19 mouse cellular contexts compared by ENCODE assay signal in genomic region chr5:134265890-134266289, GRCm38 (mm10).
"Had no signal": no experiment of that assay in that cellular context is flagged by ENCODE, and none has a peak within 500 bp of the region (broad histone marks: within the 10 kb centered on the region; RNA-seq: fewer than 3 reads in every experiment).

No protein-coding gene starts in this region.

- DNase-seq: layer of hippocampus, adult 9-11 months; liver; lung, adult 18-20 months; lung, postnatal 36 days; retina, postnatal 1 day; right cerebral cortex, postnatal 25 days had no signal

- H3K9ac ChIP-seq: limb, embryonic 13.5 days; liver, embryonic 12.5 days; liver, embryonic 15.5 days; lung, embryonic 15.5 days; midbrain, embryonic 13.5 days; neural tube, embryonic 13.5 days had no signal

- ATAC-seq: liver, embryonic 12.5 days; midbrain, embryonic 13.5 days; midbrain, embryonic 16.5 days had no signal

- H3K27me3 ChIP-seq: limb, embryonic 13.5 days; liver, embryonic 12.5 days; liver, embryonic 15.5 days; lung, embryonic 15.5 days; megakaryocyte, embryonic 14.5 days; midbrain, embryonic 13.5 days; neural tube, embryonic 13.5 days had no signal

- H3K27ac ChIP-seq: layer of hippocampus, adult 2 months; limb, embryonic 10.5 days; limb, embryonic 13.5 days; liver, embryonic 12.5 days; liver, embryonic 15.5 days; lung, embryonic 15.5 days; midbrain, embryonic 10.5 days; midbrain, embryonic 13.5 days; neural tube, embryonic 13.5 days; stomach, postnatal 0 days had no signal

- H3K4me3 ChIP-seq: layer of hippocampus, adult 2 months; limb, embryonic 10.5 days; limb, embryonic 13.5 days; liver, embryonic 12.5 days; liver, embryonic 15.5 days; lung, embryonic 15.5 days; megakaryocyte, embryonic 14.5 days; midbrain, embryonic 10.5 days; midbrain, embryonic 13.5 days; myocyte; neural tube, embryonic 13.5 days had no signal

- H3K4me1 ChIP-seq: limb, embryonic 10.5 days; limb, embryonic 13.5 days; liver, embryonic 12.5 days; liver, embryonic 15.5 days; lung, embryonic 15.5 days; midbrain, embryonic 10.5 days; midbrain, embryonic 13.5 days; neural tube, embryonic 13.5 days had no signal

- H3K4me2 ChIP-seq: limb, embryonic 13.5 days; liver, embryonic 12.5 days; liver, embryonic 15.5 days; lung, embryonic 15.5 days; midbrain, embryonic 13.5 days; neural tube, embryonic 13.5 days had no signal

- H3K9me3 ChIP-seq: limb, embryonic 10.5 days; limb, embryonic 13.5 days; liver, embryonic 12.5 days; liver, embryonic 15.5 days; lung, embryonic 15.5 days; megakaryocyte, embryonic 14.5 days; midbrain, embryonic 10.5 days; midbrain, embryonic 13.5 days; neural tube, embryonic 13.5 days had no signal
